ENCODE assay signal across 11 mouse cellular contexts in the genomic region with DNA sequence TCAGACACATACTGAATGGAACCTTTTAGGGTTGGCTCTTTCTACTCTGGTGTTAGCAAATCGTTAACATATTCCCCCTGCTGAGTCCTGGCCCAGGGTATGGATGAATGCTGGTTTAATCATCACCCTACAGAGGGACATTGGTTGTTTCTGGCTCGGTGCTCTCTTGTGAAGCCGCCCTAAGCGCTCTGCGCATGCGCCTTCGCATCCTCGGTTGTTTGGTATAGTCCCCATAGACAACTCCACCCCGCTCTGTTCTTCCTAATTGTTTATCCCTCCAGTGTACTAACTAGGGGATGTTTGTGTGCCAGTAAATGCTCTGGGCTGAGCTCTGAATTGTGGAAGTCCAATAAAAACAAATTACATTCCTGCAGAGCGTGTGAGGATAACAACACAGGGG. TPM values are rescaled to one million over a fixed set of nuclear protein-coding genes. Genes with fewer than 3 reads are reported as not detected.
A peak's percentile ranks its signal among the peaks of the same experiment; 100 is the strongest.
DNase-seq lines count a peak whose midpoint lies in the region; ATAC-seq and TF ChIP-seq lines count a peak whose summit lies in the region.
"Had no signal": no experiment of that assay in that cellular context is flagged by ENCODE, and none has a peak within 500 bp of the region (broad histone marks: within the 10 kb centered on the region; RNA-seq: fewer than 3 reads in every experiment).

No protein-coding gene starts in this region.

- H3K9me3 ChIP-seq in forebrain, embryonic 13.5 days (replicated peaks) = no peaks in the 10 kb centered on the region
- H3K9me3 ChIP-seq in forebrain, embryonic 12.5 days = no peaks in the 10 kb centered on the region
- H3K9me3 ChIP-seq in liver, embryonic 14.5 days (ENCODE audit: control insufficient read depth, low read length) = no peaks in the 10 kb centered on the region
- H3K9me3 ChIP-seq in midbrain, embryonic 10.5 days (replicated peaks) = no peaks in the 10 kb centered on the region
- H3K9me3 ChIP-seq: stomach, embryonic 15.5 days had no signal

- H3K27ac ChIP-seq in forebrain, embryonic 13.5 days = no peak overlapping the region
- H3K27ac ChIP-seq in forebrain, embryonic 12.5 days = no peak overlapping the region
- peak overlapping the region; percentile 81 for H3K27ac ChIP-seq in liver, embryonic 14.5 days
- no peak overlapping the region for H3K27ac ChIP-seq in midbrain, embryonic 10.5 days (replicated peaks)
- H3K27ac ChIP-seq: stomach, embryonic 15.5 days had no signal

- peaks cover 10% of the 10 kb centered on the region for H3K4me1 ChIP-seq in forebrain, embryonic 13.5 days
- H3K4me1 ChIP-seq in forebrain, embryonic 12.5 days = peaks cover 9% of the 10 kb centered on the region
- H3K4me1 ChIP-seq in liver, embryonic 14.5 days (replicated peaks; ENCODE audit: control insufficient read depth in 2 of 2, insufficient read depth in 2 of 2, low read length in 1 of 2) = peaks cover 58 to 74% of the 10 kb centered on the region in 2 experiments
- peaks cover 15% of the 10 kb centered on the region for H3K4me1 ChIP-seq in midbrain, embryonic 10.5 days

- no peaks in the 10 kb centered on the region for H3K36me3 ChIP-seq in forebrain, embryonic 13.5 days (ENCODE audit: poor library complexity, severe bottlenecking)
- no peaks in the 10 kb centered on the region for H3K36me3 ChIP-seq in forebrain, embryonic 12.5 days (replicated peaks)
- no peaks in the 10 kb centered on the region for H3K36me3 ChIP-seq in liver, embryonic 14.5 days (replicated peaks; ENCODE audit: control insufficient read depth, insufficient read depth, low read depth)
- H3K36me3 ChIP-seq in midbrain, embryonic 10.5 days = no peaks in the 10 kb centered on the region
- H3K36me3 ChIP-seq: stomach, embryonic 15.5 days had no signal

- H3K27me3 ChIP-seq in forebrain, embryonic 13.5 days = 0 out of 2 replicates have a peak, but pooled peaks cover 4% of the 10 kb centered on the region
- peaks cover 2% of the 10 kb centered on the region; the same call in 1 of the 2 replicates for H3K27me3 ChIP-seq in forebrain, embryonic 12.5 days
- H3K27me3 ChIP-seq in liver, embryonic 14.5 days (ENCODE audit: control insufficient read depth, insufficient read depth, low read length) = no peaks in the 10 kb centered on the region
- peaks cover 7% of the 10 kb centered on the region for H3K27me3 ChIP-seq in midbrain, embryonic 10.5 days (ENCODE audit: low read depth, poor library complexity, severe bottlenecking)
- H3K27me3 ChIP-seq: stomach, embryonic 15.5 days had no signal

- TF ChIP-seq EP300 in liver, embryonic 14.5 days (IDR thresholded peaks at IDR 0.05; ENCODE audit: low read depth) = no peak

- H3K9ac ChIP-seq in forebrain, embryonic 13.5 days = no peak overlapping the region
- no peak overlapping the region for H3K9ac ChIP-seq in forebrain, embryonic 12.5 days
- H3K9ac ChIP-seq in liver, embryonic 14.5 days (replicated peaks) = peak overlapping the region; percentile 34; the same call in 1 of the 2 replicates
- H3K9ac ChIP-seq: stomach, embryonic 15.5 days had no signal

- H3K4me3 ChIP-seq in forebrain, embryonic 13.5 days = no peak overlapping the region
- H3K4me3 ChIP-seq in forebrain, embryonic 12.5 days (replicated peaks) = no peak overlapping the region
- H3K4me3 ChIP-seq in liver, embryonic 14.5 days (ENCODE audit: insufficient read depth in 1 of 2, low read depth in 2 of 2, low read length in 2 of 2) = no peak overlapping the region
- H3K4me3 ChIP-seq in midbrain, embryonic 10.5 days = no peak overlapping the region
- H3K4me3 ChIP-seq: stomach, embryonic 15.5 days had no signal

- TF ChIP-seq CTCF in liver, embryonic 14.5 days (IDR thresholded peaks at IDR 0.05; ENCODE audit: low read depth) = no peak

- WGBS in forebrain, embryonic 13.5 days = 71% methylated on average over 10 of the region's 10 CpGs
- WGBS in forebrain, embryonic 12.5 days = 74% methylated on average over 10 of the region's 10 CpGs
- WGBS in liver, embryonic 14.5 days (ENCODE audit: insufficient replicate concordance) = 78% methylated on average over 10 of the region's 10 CpGs
- 85% methylated on average over 10 of the region's 10 CpGs for WGBS in midbrain, embryonic 10.5 days

- H3K4me2 ChIP-seq in forebrain, embryonic 13.5 days = no peak overlapping the region
- no peak overlapping the region for H3K4me2 ChIP-seq in forebrain, embryonic 12.5 days
- peak overlapping the region; percentile 26; the same call in 1 of the 2 replicates for H3K4me2 ChIP-seq in liver, embryonic 14.5 days (ENCODE audit: low read depth)
- H3K4me2 ChIP-seq: stomach, embryonic 15.5 days had no signal

- peak; percentile 26 for DNase-seq in R1 (ENCODE audit: low read depth, low spot score)
- DNase-seq in kidney, adult 18-20 months = peak; percentile 78
- no peak for DNase-seq in liver, embryonic 14.5 days (ENCODE audit: low read depth in 3 of 3, low spot score in 3 of 3)
- DNase-seq in right cerebral cortex, postnatal 10 days (ENCODE audit: low spot score in 2 of 2) = no peak
- DNase-seq in urinary bladder, postnatal 36 days (ENCODE audit: low spot score in 2 of 2) = no peak
- no peak for DNase-seq in midbrain, embryonic 10.5 days (ENCODE audit: low spot score)
- DNase-seq: retina, postnatal 1 day had no signal

- ATAC-seq in forebrain, embryonic 13.5 days = 0 out of 2 replicates have a peak, but pooled peaks have one; percentile 13
- ATAC-seq in forebrain, embryonic 12.5 days (ENCODE audit: low FRiP score) = no peak
- no peak for ATAC-seq in liver, embryonic 14.5 days (ENCODE audit: insufficient read depth)
- ATAC-seq: midbrain, embryonic 16.5 days had no signal

RNA-seq across cellular contexts. Expression of a gene that starts 7.0 kb away (rescaled TPM):
- polyA plus RNA-seq in forebrain, embryonic 13.5 days (2015; fragmentation: Nextera tagmentation; extraction: Ambion mirVana) = 0.12 and 0.16 TPM in 2 replicates
- 0.13 and 0.14 TPM in 2 replicates for polyA plus RNA-seq in forebrain, embryonic 12.5 days (2016; fragmentation: Nextera tagmentation; extraction: Ambion mirVana)
- 1.7 and 2.2 TPM in 2 replicates for polyA plus RNA-seq in liver, embryonic 14.5 days (2012; rRNA removed)
- 1.6 and 1.7 TPM in 2 replicates for polyA plus RNA-seq in liver, embryonic 14.5 days (2014; fragmentation: Nextera tagmentation; extraction: Ambion mirVana)
- 0.10 and 0.14 TPM in 2 replicates for polyA plus RNA-seq in midbrain, embryonic 10.5 days (2016; fragmentation: Nextera tagmentation; extraction: Ambion mirVana)

RNA-seq across cellular contexts. Expression of a gene that starts 15.8 kb away (rescaled TPM):
- 140 and 148 TPM in 2 replicates for polyA plus RNA-seq in forebrain, embryonic 13.5 days (2015; fragmentation: Nextera tagmentation; extraction: Ambion mirVana)
- 158 and 173 TPM in 2 replicates for polyA plus RNA-seq in forebrain, embryonic 12.5 days (2016; fragmentation: Nextera tagmentation; extraction: Ambion mirVana)
- polyA plus RNA-seq in liver, embryonic 14.5 days (2012; rRNA removed) = 93.7 and 238 TPM in 2 replicates
- 622 and 681 TPM in 2 replicates for polyA plus RNA-seq in liver, embryonic 14.5 days (2014; fragmentation: Nextera tagmentation; extraction: Ambion mirVana)
- polyA plus RNA-seq in midbrain, embryonic 10.5 days (2016; fragmentation: Nextera tagmentation; extraction: Ambion mirVana) = 217 and 246 TPM in 2 replicates

Comparison
In these comparisons a context has a peak if more than half of its experiments do, and no peak if none do; other contexts are left out.
1. DNase-seq: peak in R1 (single experiment) and kidney, adult 18-20 months (single experiment); none in liver, embryonic 14.5 days (0 of 3), right cerebral cortex, postnatal 10 days (0 of 2), urinary bladder, postnatal 36 days (0 of 2) and midbrain, embryonic 10.5 days (single experiment).